Mouse (Mus musculus) CD4-positive naive resting alpha-beta T cell, adult 57 days (primary cell): ENCODE measurements around the gene Trim59. TPM values are rescaled to one million over a fixed set of nuclear protein-coding genes. Genes with fewer than 3 reads are reported as not detected.

Source experiments
- total RNA-seq: library from RNA; stranded (reverse); gene quantifications from one replicate; pipeline ENCODE4 v1.2.4, GENCODE M21; 2023

The Trim59 gene
- 46.9 TPM for total RNA-seq

GRCm38 (mm10) chr3:69044645-69045399 lies at the start of gene Trim59:
Gene Trim59, minus strand, starts transcription at chr3:69044755.

GRCm38 (mm10) chr3:69004437-69005337 lies 39.9 kb downstream of the Trim59 start, which contains the start of the genes Ift80 and Smc4:
Gene Ift80, minus strand, starts transcription at chr3:69004570.
Gene Smc4, plus strand, starts transcription at chr3:69004738.

Other genes with a start within 250 kb of the Trim59 start
- 7.5 TPM for gene 1110032F04Rik, start 175.2 kb downstream of the Trim59 start, total RNA-seq
- 106 TPM for gene Ift80, start 40.2 kb downstream of the Trim59 start, total RNA-seq
- gene Smc4, start 40.0 kb downstream of the Trim59 start, total RNA-seq = 319 TPM
- 144 TPM for gene Kpna4, start 82.4 kb upstream of the Trim59 start, total RNA-seq
- not detected for gene Arl14, start 177.7 kb upstream of the Trim59 start, total RNA-seq